Mouse (Mus musculus) lung, postnatal 10 days (tissue): ENCODE measurements at regions not wholly inside any gene's neighbourhood (a gene's known extent, or its start where the extent isn't known, plus 50 kb on each side); places are given as distances from the start of the nearest gene placed in this dataset.

Experiments
- DNase-seq: peaks from one replicate; pipeline ENCODE4 v3.0.0; 2021

GRCm38 (mm10) chr12:39586163-39586562, 451.7 kb downstream of the Arl4a start:
- DNase-seq = no peak

GRCm38 (mm10) chr12:39577610-39578009, 460.2 kb downstream of the Arl4a start:
- DNase-seq = no peak

- DNase-seq = no peak
Measured at GRCm38 (mm10) chr12:39572802-39573201, 465.0 kb downstream of the Arl4a start.

DNA sequence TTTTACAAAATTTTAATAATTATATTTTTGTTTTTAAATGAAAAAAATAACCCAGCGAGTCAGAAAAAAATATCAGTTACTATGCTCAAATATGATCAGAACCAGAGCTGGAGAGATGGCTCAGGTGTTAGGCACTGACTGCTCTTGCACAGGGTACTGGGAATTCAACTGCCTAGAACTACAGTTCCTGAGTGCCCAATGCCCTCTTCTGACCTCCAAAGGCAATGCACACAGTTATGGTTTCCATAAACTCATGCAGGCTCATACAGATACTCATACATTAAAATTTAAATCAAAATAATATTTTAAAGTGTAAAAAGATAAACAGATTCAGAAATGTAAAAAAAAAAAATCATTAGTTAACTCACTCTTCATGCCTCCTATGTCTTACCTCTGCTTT, 465.7 kb downstream of the Arl4a start:
- no peak for DNase-seq

DNA sequence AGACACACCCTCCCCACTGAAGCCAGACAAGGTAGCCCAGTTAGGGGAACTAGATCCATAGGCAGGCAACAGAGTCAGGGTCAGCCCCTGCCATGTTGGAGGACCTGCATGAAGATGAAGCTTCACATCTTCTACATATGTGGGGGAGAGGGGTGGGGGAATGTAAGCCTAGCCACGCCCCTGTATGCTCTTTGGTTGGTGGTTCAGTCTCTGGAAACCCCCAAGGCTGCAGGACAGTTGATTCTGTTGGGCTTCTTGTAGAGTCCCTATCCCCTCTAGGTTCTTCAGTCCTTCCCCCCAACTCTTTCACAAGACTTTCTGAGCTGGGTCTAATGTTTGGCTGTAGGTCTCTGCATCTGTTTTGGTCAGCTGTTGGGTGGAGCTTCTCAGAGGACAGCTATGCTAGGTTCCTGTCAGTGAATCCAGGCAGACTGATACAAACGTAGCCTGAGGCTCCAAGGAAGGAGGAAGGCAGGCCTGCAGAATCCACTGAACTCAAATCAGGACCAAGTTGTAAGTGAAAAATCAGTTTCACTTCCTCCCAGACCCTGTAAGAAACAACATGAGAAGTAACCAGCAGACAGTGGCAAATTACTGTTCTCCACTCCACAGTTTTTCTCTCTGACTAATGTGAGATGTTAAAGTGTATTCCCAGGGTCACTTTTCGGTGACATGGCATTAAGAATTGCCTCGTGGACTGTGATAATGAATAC, 476.9 kb downstream of the Arl4a start:
- DNase-seq = no peak

DNA sequence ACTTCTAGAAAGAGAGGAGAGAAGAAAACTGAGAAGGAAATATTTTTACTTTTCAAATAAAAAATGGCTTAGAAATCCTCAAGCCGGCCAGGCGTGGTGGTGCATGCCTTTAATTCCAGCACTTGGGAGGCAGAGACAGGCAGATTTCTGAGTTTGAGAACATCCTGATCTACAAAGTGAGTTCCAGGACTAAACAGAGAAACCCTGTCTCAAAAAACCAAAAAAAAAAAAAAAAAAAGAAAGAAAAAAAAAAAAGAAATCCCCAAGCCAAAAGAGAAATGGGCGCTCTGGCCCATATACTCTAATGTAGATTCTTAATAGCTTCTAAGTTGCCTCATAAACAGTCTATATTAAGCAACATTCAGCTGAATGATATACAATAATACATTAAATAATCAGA, 479.3 kb downstream of the Arl4a start:
- DNase-seq = no peak

DNA sequence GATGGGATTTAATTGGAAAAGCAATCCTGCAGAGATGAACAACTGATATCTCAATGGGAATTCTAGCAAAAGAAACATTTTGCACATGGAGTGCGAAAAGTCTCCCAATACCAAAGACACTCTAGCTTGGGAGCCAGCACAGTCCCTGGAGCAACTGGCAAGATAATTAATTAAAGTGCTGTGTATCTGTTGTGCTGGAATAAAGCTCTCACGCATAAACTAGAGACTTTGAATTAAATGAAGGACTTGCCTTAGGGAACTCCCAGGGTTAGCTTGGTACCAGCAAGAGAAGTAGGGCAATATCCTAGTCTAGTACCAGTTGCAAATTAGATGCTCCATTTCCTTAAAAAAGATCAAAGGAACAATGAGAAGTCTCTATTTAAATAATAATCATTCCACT, 501.5 kb downstream of the Arl4a start:
- DNase-seq = no peak

GRCm38 (mm10) chr12:39528121-39528520, 509.7 kb downstream of the Arl4a start:
- no peak for DNase-seq

DNA sequence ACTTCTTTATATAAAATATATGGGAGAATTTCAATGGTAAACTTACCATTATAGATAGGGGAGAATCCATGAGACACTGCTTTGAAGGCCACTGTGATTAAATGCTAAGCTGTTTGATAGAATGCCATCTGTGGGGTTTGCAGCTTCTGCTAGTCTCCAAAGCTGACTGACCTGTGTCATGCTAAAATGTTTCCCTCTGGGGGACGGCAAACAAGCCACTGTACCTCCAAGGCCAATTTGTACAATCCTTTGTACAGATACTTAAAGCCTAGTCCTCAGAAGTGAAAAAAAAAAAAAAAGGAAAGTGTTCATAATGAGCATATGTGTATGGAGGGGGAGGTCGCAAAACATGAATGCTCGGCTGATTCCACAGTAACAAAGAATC, 510.6 kb downstream of the Arl4a start:
- DNase-seq = no peak

DNA sequence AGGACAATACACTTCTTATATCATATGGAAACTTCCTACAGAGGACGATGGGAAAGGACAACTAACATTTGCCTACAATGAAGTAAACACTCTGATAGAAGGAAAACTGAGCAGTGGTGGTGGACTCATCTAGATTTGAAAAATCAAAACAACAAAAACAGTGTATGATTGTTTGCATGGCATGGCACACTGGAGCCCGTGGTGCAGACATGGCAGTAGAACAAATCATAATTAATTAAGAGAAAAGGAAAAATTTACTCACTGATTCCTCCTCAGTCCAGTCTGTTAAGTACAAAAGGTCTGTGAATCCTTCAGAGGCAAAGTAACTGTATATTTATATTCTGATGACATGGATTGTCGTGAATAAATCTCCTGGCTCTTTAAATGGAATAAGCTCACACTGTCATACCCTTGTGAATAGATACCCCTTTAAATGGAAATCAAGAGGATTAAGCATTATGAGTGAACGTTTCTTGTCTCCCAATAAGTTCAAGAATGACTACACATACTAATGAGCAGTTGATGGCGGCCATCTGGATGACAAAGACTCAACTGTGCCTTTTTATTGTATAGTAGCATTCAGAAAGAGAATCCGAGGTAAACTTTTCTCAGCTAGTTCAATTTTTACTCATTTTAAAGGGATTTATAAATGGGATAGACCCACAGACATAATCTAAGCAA, 511.1 kb downstream of the Arl4a start:
- DNase-seq = no peak

- no peak for DNase-seq
Measured at GRCm38 (mm10) chr12:39515690-39516089, 522.1 kb downstream of the Arl4a start.

- no peak for DNase-seq
Measured at GRCm38 (mm10) chr12:39510855-39511254, 527.0 kb downstream of the Arl4a start.

GRCm38 (mm10) chr12:39510073-39510812, 527.6 kb downstream of the Arl4a start:
- DNase-seq = peak; percentile 71

DNA sequence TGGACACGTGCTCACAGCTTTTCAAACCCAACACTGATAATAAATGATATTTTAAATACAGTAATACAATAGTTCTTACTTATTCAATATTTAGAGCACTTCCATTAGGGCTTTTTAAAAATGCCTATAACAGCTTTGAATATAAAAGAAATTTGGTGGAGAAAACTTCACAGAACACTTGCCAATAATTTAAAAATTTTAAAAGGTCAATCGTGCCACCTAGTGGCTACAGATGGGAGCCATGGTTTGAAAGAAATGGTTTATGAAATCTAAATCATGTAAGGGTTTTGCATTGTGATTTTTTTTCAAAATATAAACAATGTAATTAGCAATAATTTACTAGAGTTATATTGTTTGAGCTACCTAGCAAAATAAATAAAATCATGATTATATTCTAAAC, 541.6 kb downstream of the Arl4a start:
- peak; percentile 31 for DNase-seq

GRCm38 (mm10) chr12:39493578-39494218, 544.1 kb downstream of the Arl4a start:
- DNase-seq = peak; percentile 46

DNA sequence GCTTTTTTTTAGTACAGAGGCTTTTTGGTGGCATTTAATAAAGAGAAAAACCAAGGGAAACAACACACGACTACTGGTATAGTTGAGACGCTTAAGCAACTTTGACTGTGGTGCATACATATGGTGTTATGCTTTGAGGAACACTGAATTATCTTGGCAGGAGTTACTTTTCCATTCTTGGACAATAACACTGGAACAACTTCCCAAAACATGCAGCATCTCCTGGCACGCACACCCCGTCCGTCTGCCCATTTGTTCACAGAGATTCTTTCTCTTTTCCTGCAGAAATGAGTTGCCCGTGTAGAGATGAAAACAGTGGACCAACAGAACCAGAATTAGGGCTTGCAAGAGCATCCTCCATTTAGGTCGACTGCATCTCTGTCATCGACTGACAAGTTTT, 544.7 kb downstream of the Arl4a start:
- peak; percentile 9 for DNase-seq

DNA sequence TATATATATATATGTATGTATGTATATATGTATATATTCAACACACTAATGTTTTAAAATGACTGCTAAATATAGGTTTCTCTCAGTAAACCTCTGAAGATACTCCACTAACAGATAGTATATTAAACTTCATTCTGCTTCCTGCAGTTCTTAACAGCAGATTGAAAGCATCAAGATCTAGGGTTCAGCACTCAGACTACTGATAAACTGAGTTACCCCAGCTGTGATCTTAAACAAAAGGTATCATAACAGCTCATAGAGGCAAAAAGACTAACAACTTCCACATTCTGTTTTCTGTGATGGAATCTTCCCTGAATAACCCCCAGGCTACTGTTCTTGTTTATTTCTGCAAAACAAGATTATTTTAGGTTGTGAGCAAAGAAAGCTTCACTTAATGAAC, 564.8 kb downstream of the Arl4a start:
- DNase-seq = no peak
